Mouse (Mus musculus): Measurements from ENCODE around the gene Nfe2l2. TPM values are rescaled to one million over a fixed set of nuclear protein-coding genes. Genes with fewer than 3 reads are reported as not detected.
"Not testable (repeated sequence)": the region's sequence is repeated elsewhere in the genome, so short reads cannot be mapped to it uniquely, and the experiment has no call there.

Nfe2l2 gene
- total RNA-seq, 2 experiments from 2014 or later, result 55.3 to 90.3 TPM

GRCm38 (mm10) chr2:75716046-75717016, 11.9 kb upstream of the Nfe2l2 start:
- ATAC-seq (replicated peaks; ENCODE audit: poor library complexity, severe bottlenecking), result peak; percentile 72

GRCm38 (mm10) chr2:75714766-75715165, 10.3 kb upstream of the Nfe2l2 start:
- no peak for ATAC-seq (replicated peaks; ENCODE audit: poor library complexity, severe bottlenecking)

DNA sequence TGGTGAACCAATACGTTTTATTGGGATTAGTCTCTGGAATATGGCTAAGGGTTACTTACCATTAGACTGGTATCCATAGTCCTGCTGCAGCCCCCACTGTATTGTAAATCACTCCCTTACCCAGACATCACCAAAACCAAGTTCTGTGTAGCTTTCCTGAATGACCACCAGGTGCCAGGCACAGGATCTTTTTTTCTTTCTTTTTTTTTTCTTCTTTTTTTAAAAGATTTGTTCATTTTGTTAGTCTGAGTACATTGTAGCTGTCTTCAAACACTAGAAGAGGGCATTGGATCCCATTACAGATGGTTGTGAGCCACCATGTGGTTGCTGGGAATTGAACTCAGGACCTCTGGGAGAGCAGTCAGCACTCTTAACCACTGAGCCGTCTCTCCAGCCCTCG, 8.6 kb upstream of the Nfe2l2 start:
- ATAC-seq (replicated peaks; ENCODE audit: poor library complexity, severe bottlenecking), result no peak

DNA sequence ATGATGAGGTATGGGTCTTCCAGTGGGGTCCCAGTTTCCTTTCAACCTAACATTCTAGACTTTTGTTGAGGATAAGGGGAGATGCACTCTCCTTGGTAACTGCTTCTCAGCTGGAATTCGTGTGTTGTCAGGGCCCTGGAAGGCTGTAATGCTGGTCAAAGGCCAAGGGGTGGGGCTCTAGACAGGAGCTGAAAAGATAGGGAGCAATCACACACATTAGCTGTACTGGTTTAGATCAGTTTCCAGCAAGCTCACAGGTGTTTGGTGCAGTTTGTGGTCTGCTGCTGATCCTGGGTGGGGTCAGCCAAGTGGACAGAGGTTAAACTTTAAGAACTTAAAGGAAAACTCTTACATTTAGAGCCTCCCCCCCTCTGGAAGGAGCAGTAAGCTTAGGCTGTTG, 3.0 kb upstream of the Nfe2l2 start:
- ATAC-seq (replicated peaks; ENCODE audit: poor library complexity, severe bottlenecking), result no peak

DNA sequence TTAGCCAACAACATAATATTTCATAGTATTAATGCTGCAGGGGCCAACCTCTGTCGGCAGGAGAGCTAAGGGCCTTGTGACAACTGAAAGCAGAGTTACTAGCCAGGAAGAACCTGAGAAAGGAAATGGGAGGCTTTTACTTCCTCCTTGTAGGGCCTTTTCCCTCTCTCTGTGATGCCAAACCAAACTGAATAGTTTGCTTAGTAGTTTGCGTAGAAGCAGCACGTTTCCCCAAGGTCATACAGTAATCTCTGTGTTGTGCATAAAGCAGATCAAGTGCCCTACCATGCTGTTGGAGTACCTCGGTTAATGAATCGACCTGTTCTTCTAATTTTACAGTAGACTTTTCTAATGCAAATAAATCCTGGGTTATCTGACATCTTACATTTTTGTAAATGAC, 2.0 kb upstream of the Nfe2l2 start:
- no peak for ATAC-seq (replicated peaks; ENCODE audit: poor library complexity, severe bottlenecking)

GRCm38 (mm10) chr2:75705162-75705752, 816 bp upstream of the Nfe2l2 start:
- 0 out of 2 replicates have a peak, but pooled peaks have one; percentile 4 for ATAC-seq (replicated peaks; ENCODE audit: poor library complexity, severe bottlenecking)

DNA sequence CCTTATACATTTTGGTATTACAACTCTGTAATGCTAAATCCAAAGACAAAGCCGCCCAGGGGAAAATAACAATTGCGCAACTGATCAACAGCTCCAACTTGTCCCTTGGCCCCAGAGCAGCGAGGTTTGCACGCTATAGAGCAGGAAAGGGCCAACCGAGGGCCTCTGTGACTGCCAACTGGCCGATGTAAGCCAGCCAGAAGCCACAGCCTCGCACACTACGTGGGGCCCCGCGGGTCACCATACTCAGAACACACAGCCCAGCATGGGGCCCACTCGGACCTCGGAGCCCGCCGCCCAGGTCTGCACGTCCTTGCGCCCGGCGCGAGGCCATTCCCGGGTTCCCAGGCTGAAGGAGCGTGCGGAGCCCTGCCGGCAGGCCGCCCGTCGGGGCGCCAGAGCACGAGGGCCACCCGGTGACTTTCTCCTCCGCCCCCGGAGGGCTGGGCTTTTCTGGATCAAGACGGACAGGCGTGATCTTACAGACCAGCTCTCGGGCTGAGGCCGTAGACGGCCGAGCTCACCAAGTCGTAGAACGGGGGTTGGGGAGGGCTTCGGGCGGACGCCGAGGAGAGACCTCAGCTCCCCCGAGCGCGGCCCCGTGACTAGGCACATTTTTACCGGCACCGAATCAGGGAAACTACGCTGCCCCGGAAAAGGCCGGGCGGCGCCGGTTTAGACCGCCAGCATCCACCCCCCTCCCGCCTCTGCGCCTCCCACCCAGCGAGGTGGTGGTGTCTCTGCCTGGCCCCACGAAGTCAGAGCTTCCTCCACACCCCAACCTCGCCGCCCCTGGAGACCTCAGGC, 863 bp downstream of the Nfe2l2 start:
- ATAC-seq (replicated peaks; ENCODE audit: poor library complexity, severe bottlenecking), result peak; percentile 33

GRCm38 (mm10) chr2:75702588-75702976, 1.9 kb downstream of the Nfe2l2 start:
- no peak for ATAC-seq (replicated peaks; ENCODE audit: poor library complexity, severe bottlenecking)

- ATAC-seq (replicated peaks; ENCODE audit: poor library complexity, severe bottlenecking), result no peak
These were observed 2.4 kb downstream of the Nfe2l2 start for GRCm38 (mm10) chr2:75701822-75702587.

DNA sequence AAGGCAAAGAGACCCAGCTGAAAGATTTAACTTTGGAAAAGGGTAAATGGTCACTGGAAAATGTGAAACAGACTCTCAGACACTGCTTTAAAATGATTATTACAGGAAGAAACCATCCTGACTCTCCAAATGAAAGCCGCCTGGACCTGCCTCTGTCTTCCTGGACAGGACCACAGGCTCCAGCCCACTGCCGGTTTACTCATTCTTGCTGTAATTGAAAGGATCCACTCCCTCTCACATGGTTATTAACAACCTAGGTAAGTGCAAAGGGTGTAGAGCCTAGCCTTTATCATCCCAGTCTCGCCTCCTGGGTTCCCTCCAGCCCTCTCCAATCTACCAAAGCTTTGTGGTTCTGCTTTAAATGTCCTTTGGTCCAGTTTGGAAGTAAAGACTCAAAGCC, 3.2 kb downstream of the Nfe2l2 start:
- no peak for ATAC-seq (replicated peaks; ENCODE audit: poor library complexity, severe bottlenecking)

DNA sequence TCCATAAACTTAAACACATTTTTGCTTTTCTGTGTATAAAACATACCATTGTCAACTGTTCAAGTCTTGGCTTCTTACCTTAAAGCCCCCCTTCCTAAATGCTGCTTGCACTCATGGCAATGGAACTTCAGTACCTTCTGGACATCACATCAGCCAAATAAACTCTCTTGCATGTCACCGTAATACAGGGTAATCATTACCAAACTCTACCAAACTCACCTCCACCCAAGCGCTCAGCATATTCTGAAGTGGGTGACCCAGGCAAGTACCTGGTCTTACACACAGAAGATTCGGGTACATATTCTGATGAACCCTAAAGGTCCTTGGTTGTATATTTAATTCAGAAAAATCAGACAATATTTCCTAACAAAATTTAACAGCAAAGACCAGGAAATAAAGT, 3.9 kb downstream of the Nfe2l2 start:
- no peak for ATAC-seq (replicated peaks; ENCODE audit: poor library complexity, severe bottlenecking)

DNA sequence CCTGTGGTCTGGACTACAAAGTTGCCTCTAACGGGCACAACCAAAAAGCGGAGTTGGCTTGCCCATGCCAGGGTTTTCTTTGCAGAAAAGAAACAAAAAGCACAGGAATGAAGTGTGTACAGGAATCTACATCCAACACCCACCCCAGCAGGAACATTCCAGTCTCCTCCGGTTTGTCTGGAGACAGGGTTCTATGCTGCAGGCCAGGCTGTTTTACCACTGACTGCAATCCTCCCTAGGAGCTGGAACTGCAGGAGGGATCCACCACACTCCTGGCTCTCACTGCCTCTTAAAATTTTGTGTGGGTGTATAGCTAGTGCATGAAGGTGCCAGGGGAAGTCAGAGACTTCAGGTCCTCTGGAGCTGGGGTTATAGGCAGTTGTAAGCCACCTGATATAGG, 5.6 kb downstream of the Nfe2l2 start:
- no peak for ATAC-seq (replicated peaks; ENCODE audit: poor library complexity, severe bottlenecking)

GRCm38 (mm10) chr2:75698007-75698406, 6.4 kb downstream of the Nfe2l2 start:
- ATAC-seq (replicated peaks; ENCODE audit: poor library complexity, severe bottlenecking), result peak; percentile 72

GRCm38 (mm10) chr2:75697222-75697621, 7.2 kb downstream of the Nfe2l2 start:
- ATAC-seq (replicated peaks; ENCODE audit: poor library complexity, severe bottlenecking), result no peak

DNA sequence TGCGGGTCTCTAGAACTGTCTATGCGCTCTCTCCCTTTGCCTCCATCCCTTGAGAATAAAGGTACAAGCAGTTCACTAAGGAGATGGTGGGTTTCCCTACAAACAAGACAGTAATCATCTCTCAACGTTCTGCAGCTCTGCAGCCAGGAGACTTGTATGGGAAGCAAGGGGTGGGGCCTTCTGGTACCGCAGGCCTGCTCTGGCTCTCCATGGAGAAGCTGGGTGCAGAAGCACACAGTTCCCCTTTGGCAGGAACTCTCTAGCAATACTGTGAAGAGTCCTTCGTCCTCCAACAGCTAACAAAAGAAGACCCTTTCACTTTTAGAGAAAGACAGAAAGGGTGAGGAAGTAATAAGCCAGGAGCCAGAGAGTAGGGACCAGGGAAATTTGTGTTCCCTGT, 8.1 kb downstream of the Nfe2l2 start:
- peak; percentile 72 for ATAC-seq (replicated peaks; ENCODE audit: poor library complexity, severe bottlenecking)

DNA sequence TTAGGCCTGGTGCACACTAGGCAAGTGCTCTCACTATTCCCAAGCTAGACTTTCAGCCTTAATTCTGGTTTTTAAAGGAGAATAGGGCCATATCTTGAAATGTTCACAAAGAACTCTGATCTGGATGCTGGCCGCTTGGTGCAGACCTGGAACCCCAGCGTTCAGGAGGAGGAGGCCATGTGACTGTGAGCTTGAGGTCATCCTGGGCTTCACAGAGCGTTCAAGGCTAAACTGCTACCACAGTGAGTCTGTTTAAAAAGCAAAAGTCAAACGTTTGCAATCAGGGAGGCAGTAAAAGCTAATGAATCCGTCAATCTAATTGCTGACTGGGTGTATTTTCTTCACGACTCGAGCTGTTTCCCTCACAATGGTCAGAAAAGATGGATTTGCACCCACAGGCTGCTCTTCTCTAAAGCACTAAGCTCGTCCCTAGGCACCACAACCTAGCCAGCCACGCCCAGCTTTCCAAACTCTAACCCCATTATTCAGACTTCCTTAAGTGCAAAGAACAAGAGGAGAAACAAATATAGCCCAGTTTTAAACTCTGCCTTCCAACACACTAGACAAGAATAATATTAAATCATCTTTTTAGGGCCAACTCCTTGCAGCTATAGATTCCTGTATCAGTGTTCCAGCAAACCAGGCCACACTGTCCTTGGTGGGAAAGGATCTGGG, 8.6 kb downstream of the Nfe2l2 start:
- no peak for ATAC-seq (replicated peaks; ENCODE audit: poor library complexity, severe bottlenecking)

DNA sequence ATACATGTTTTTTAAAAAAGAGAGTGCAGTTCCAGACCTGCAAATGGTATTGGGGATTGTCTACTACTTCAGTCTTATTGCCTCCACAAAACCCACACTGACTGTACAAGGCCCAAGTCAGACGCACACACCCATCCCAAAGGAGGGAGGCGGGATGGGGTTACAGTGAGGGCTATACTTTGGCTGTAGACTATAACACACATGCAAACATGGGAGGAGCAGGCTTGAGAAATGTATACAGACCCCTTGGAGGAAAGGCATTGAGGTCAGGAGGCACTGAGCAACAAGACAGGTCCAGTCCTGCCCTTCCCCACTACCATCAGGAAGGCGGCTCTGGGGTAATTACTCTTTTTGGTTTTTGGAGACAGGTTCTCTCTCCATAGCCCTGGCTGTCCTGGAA, 9.5 kb downstream of the Nfe2l2 start:
- ATAC-seq (replicated peaks; ENCODE audit: poor library complexity, severe bottlenecking), result not testable (repeated sequence)

DNA sequence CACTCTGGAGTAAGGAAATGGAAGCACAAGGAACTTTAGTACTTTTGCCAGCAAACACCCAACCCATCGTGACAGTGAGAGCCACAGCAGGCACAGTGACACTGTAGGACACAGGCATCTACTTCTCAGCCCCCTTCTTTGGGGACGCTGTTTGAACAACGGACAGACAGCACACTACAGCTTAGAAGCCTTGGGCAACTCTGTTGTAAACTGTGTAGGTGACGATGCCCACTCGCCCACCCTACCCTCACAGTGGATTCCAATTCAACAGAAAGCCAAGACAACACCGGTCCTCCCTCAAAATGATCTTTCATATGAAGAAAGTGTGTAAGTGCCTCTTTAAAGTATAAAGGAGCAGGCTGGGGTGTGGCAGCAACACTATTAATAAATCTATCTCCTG, 12.1 kb downstream of the Nfe2l2 start:
- ATAC-seq (replicated peaks; ENCODE audit: poor library complexity, severe bottlenecking), result no peak

GRCm38 (mm10) chr2:75691316-75691715, 13.1 kb downstream of the Nfe2l2 start:
- ATAC-seq (replicated peaks; ENCODE audit: poor library complexity, severe bottlenecking), result no peak

- ATAC-seq (replicated peaks; ENCODE audit: poor library complexity, severe bottlenecking), result no peak
These were observed 13.8 kb downstream of the Nfe2l2 start for GRCm38 (mm10) chr2:75690656-75691055.
